Mouse (Mus musculus): ENCODE results near the gene Tbk1.

The Tbk1 gene

DNA sequence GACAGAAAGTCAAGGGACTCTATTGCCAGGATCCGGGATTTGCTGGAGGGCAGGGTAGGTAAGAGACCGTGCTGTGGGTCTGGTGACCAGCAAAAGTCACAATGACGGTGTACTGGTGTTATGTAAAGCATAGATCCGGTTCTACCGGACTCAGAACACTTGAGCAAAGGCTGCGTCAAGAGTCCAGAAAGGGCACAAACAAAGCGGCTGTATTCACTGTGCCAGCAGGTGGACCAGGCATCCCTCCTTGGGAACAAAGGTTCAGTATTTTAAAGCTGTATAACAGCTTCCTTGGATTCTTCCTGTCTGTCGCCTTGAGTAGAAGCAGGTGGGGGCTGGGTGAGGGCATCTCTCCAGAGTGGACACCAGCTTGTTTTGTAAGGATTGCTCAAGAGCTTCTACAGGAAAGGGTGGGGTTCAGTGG, 88.1 kb downstream of the Tbk1 start:
- DNase-seq (ENCODE audit: low spot score), result no peak

- no peak for DNase-seq (ENCODE audit: low spot score)
These were observed 88.6 kb downstream of the Tbk1 start for GRCm38 (mm10) chr10:121497968-121498367.

DNA sequence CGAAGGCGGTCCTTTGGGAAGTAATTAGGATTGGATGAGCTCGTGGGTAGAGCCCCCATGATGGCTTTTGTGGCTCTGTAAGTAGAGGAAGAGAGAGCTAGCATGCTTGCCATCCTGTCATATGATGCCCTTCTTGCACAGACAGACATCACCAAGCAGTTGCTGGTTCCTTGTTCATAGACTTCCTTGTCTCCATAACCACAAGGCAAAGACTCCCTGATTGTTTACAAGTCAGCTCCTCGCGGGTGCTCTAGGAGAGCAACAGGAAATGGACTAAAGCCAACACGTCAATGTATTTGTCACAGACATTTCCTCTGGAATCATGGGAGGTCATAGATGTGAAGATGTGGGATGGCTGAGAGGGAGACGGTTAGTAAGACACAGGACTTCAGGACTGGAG, 90.0 kb downstream of the Tbk1 start:
- DNase-seq (ENCODE audit: low spot score), result no peak

All from testis, postnatal 10 days (tissue).